Mouse (Mus musculus): Measurements from ENCODE around the gene Olfr1013. TPM values are rescaled to one million over a fixed set of nuclear protein-coding genes. Genes with fewer than 3 reads are reported as not detected.

Gene Olfr1013
- total RNA-seq (2021): not detected
- long read RNA-seq, experiment 1: 0 reads
- long read RNA-seq, experiment 2: 0 reads

GRCm38 (mm10) chr2:85766798-85767197 is at the start of gene Olfr1013:
Gene Olfr1013 (plus strand): TSS chr2:85767098.
- intact Hi-C loops (cut with DNase I): no loop called here
- no peak for DNase-seq

GRCm38 (mm10) chr2:85725793-85726192 is 41.1 kb upstream of the Olfr1013 start:
- intact Hi-C loops (cut with DNase I): no loop called here
- no peak for DNase-seq

GRCm38 (mm10) chr2:85753822-85754221 is 13.1 kb upstream of the Olfr1013 start:
- intact Hi-C loops (cut with DNase I): no loop called here
- no peak for DNase-seq

GRCm38 (mm10) chr2:85762666-85763065 is 4.2 kb upstream of the Olfr1013 start, which contains the start of gene Olfr1012:
Gene Olfr1012 (minus strand): TSS chr2:85762766.
- intact Hi-C loops (cut with DNase I): no loop called here
- DNase-seq: no peak

- no peak for DNase-seq
- intact Hi-C loops (cut with DNase I): no loop called here
Observed at GRCm38 (mm10) chr2:85772413-85772812, 5.5 kb downstream of the Olfr1013 start, which contains the start of gene Olfr1014. Gene Olfr1014 (plus strand): TSS chr2:85772713.

- intact Hi-C loops (cut with DNase I): no loop called here
- no peak for DNase-seq
Observed at GRCm38 (mm10) chr2:85781717-85782116, 14.8 kb downstream of the Olfr1013 start, which contains the start of gene Olfr1015. Gene Olfr1015 (plus strand): TSS chr2:85782017.

- intact Hi-C loops (cut with DNase I): no loop called here
Observed at GRCm38 (mm10) chr2:85792331-85792730, 25.4 kb downstream of the Olfr1013 start.

GRCm38 (mm10) chr2:85802444-85802843 is 35.5 kb downstream of the Olfr1013 start, which contains the start of gene Olfr1016:
Gene Olfr1016 (minus strand): TSS chr2:85802544.
- DNase-seq: no peak

More at GRCm38 (mm10) chr2:85792331-85792730, 25.4 kb downstream of the Olfr1013 start:
- DNase-seq: no peak

GRCm38 (mm10) chr2:85804501-85804900 is 37.6 kb downstream of the Olfr1013 start:
- no peak for DNase-seq
- intact Hi-C loops (cut with DNase I): no loop called here

More at GRCm38 (mm10) chr2:85802444-85802843, 35.5 kb downstream of the Olfr1013 start, which contains the start of gene Olfr1016:
- intact Hi-C loops (cut with DNase I): no loop called here

- no peak for DNase-seq
- intact Hi-C loops (cut with DNase I): no loop called here
Observed at GRCm38 (mm10) chr2:85818179-85818578, 51.3 kb downstream of the Olfr1013 start, which contains the start of gene Olfr1018. Gene Olfr1018 (plus strand): TSS chr2:85818479.

Other genes starting within 250 kb of the Olfr1013 start
- gene 4833423E24Rik, start 248.1 kb upstream of the Olfr1013 start, total RNA-seq (2021): not detected
- gene Olfr996, start 187.9 kb upstream of the Olfr1013 start, total RNA-seq (2021): not detected
- gene Olfr998, start 178.2 kb upstream of the Olfr1013 start, total RNA-seq (2021): not detected
- not detected for gene Olfr1000, start 155.2 kb upstream of the Olfr1013 start, total RNA-seq (2021)
- not detected for gene Olfr1002, start 116.4 kb upstream of the Olfr1013 start, total RNA-seq (2021)
- gene Olfr154, start 102.6 kb upstream of the Olfr1013 start, total RNA-seq (2021): not detected
- not detected for gene Olfr1006, start 88.3 kb upstream of the Olfr1013 start, total RNA-seq (2021)
- not detected for gene Olfr1008, start 77.7 kb upstream of the Olfr1013 start, total RNA-seq (2021)
- not detected for gene Olfr1009, start 51.7 kb upstream of the Olfr1013 start, total RNA-seq (2021)
- not detected for gene Olfr1012, start 4.3 kb upstream of the Olfr1013 start, total RNA-seq (2021)
- gene Olfr1014, start 5.6 kb downstream of the Olfr1013 start, total RNA-seq (2021): not detected
- not detected for gene Olfr1015, start 14.9 kb downstream of the Olfr1013 start, total RNA-seq (2021)
- gene Olfr1016, start 35.4 kb downstream of the Olfr1013 start, total RNA-seq (2021): not detected
- gene Olfr1018, start 51.4 kb downstream of the Olfr1013 start, total RNA-seq (2021): not detected
- not detected for gene Olfr1019, start 78.4 kb downstream of the Olfr1013 start, total RNA-seq (2021)
- gene Olfr1020, start 79.9 kb downstream of the Olfr1013 start, total RNA-seq (2021): not detected
- not detected for gene Olfr1022, start 101.5 kb downstream of the Olfr1013 start, total RNA-seq (2021)
- gene Olfr1023, start 118.5 kb downstream of the Olfr1013 start, total RNA-seq (2021): not detected
- not detected for gene Olfr1024, start 138.0 kb downstream of the Olfr1013 start, total RNA-seq (2021)
- not detected for gene Olfr1025-ps1, start 148.1 kb downstream of the Olfr1013 start, total RNA-seq (2021)
- gene Olfr1026, start 154.5 kb downstream of the Olfr1013 start, total RNA-seq (2021): not detected
- gene Olfr1028, start 183.3 kb downstream of the Olfr1013 start, total RNA-seq (2021): not detected
- not detected for gene Olfr1029, start 206.8 kb downstream of the Olfr1013 start, total RNA-seq (2021)
- gene Olfr1030, start 212.2 kb downstream of the Olfr1013 start, total RNA-seq (2021): not detected
- gene Olfr1031, start 223.2 kb downstream of the Olfr1013 start, total RNA-seq (2021): not detected
- not detected for gene Olfr1032, start 238.4 kb downstream of the Olfr1013 start, total RNA-seq (2021)